ENCODE assay signal across 8 mouse cellular contexts in genomic region chr19:46962171-46962772, GRCm38 (mm10). TPM values are rescaled to one million over a fixed set of nuclear protein-coding genes. Genes with fewer than 3 reads are reported as not detected.
DNase-seq lines count a peak whose midpoint lies in the region; ATAC-seq lines count a peak whose summit lies in the region.

No protein-coding gene starts in this region.

- peak overlapping the region; percentile 95 for H3K27ac ChIP-seq in intestine, embryonic 16.5 days (ENCODE audit: low read length)
- H3K27ac ChIP-seq in limb, embryonic 12.5 days = peak overlapping the region; percentile 96
- peak overlapping the region; percentile 99 for H3K27ac ChIP-seq in midbrain, embryonic 13.5 days

- H3K9ac ChIP-seq in intestine, embryonic 16.5 days (ENCODE audit: low read depth, low read length) = peak overlapping the region; percentile 92
- peak overlapping the region; percentile 86 for H3K9ac ChIP-seq in limb, embryonic 12.5 days (replicated peaks)
- H3K9ac ChIP-seq in midbrain, embryonic 13.5 days (replicated peaks) = peak overlapping the region; percentile 93

- under 1% methylated on average over 53 of the region's 54 CpGs for WGBS in intestine, embryonic 16.5 days
- 1% methylated on average over 31 of the region's 54 CpGs for WGBS in limb, embryonic 12.5 days
- 0% methylated on average over 30 of the region's 54 CpGs for WGBS in midbrain, embryonic 13.5 days

- peak; percentile 57 for ATAC-seq in granulocyte monocyte progenitor cell, adult 5-6 weeks (replicated peaks; ENCODE audit: poor library complexity, severe bottlenecking)
- ATAC-seq in intestine, embryonic 16.5 days = peak; percentile 98
- peak; percentile 88 for ATAC-seq in limb, embryonic 12.5 days (ENCODE audit: insufficient number of reproducible peaks, insufficient read depth, low FRiP score, low TSS enrichment, low read depth)
- ATAC-seq in midbrain, embryonic 13.5 days = peak; percentile 96

- H3K4me1 ChIP-seq in intestine, embryonic 16.5 days (ENCODE audit: control insufficient read depth, insufficient read depth, low read length) = peaks cover 13% of the 10 kb centered on the region
- peaks cover 38% of the 10 kb centered on the region for H3K4me1 ChIP-seq in limb, embryonic 12.5 days (replicated peaks)
- peaks cover 28% of the 10 kb centered on the region for H3K4me1 ChIP-seq in midbrain, embryonic 13.5 days (replicated peaks)

- H3K27me3 ChIP-seq in intestine, embryonic 16.5 days (replicated peaks; ENCODE audit: control insufficient read depth, insufficient read depth, low read length) = no peaks in the 10 kb centered on the region
- no peaks in the 10 kb centered on the region for H3K27me3 ChIP-seq in limb, embryonic 12.5 days
- no peaks in the 10 kb centered on the region for H3K27me3 ChIP-seq in midbrain, embryonic 13.5 days

- no peaks in the 10 kb centered on the region for H3K9me3 ChIP-seq in intestine, embryonic 16.5 days (ENCODE audit: control insufficient read depth, low read length)
- no peaks in the 10 kb centered on the region for H3K9me3 ChIP-seq in limb, embryonic 12.5 days
- no peaks in the 10 kb centered on the region for H3K9me3 ChIP-seq in midbrain, embryonic 13.5 days

- no peaks in the 10 kb centered on the region for H3K36me3 ChIP-seq in intestine, embryonic 16.5 days (ENCODE audit: control insufficient read depth, insufficient read depth, low read length)
- no peaks in the 10 kb centered on the region for H3K36me3 ChIP-seq in limb, embryonic 12.5 days
- H3K36me3 ChIP-seq in midbrain, embryonic 13.5 days = no peaks in the 10 kb centered on the region

- peak; percentile 55 to 60 for DNase-seq in left cerebral cortex, adult 18-20 months (ENCODE audit: low spot score in 2 of 2)
- no peak for DNase-seq in left cerebral cortex, adult 11 months (ENCODE audit: low spot score)
- DNase-seq in embryo, embryonic 11.5 days (ENCODE audit: low read depth, low spot score) = peak; percentile 73
- peak; percentile 82 for DNase-seq in spleen, adult 12 weeks (ENCODE audit: low spot score)

- H3K4me2 ChIP-seq in intestine, embryonic 16.5 days (ENCODE audit: low read depth, low read length) = peak overlapping the region; percentile 70
- peak overlapping the region; percentile 73 for H3K4me2 ChIP-seq in limb, embryonic 12.5 days
- H3K4me2 ChIP-seq in midbrain, embryonic 13.5 days (replicated peaks) = peak overlapping the region; percentile 72

- H3K4me3 ChIP-seq in intestine, embryonic 16.5 days (ENCODE audit: low read length) = peak overlapping the region; percentile 83
- peak overlapping the region; percentile 75 for H3K4me3 ChIP-seq in limb, embryonic 12.5 days (replicated peaks)
- H3K4me3 ChIP-seq in midbrain, embryonic 13.5 days (replicated peaks) = peak overlapping the region; percentile 78

RNA-seq across cellular contexts. Expression of gene Ina, which starts 52.2 kb away (rescaled TPM):
- total RNA-seq in left cerebral cortex, adult 18-20 months (2021) = 100 to 1,000 TPM; 208 to 220 TPM
- total RNA-seq in granulocyte monocyte progenitor cell, adult 5-6 weeks (2014; fragmentation: Nextera tagmentation) = not detected in 2 replicates
- not detected in 2 replicates for total RNA-seq in granulocyte monocyte progenitor cell, adult 5-6 weeks (2017)
- 5.6 and 7.9 TPM in 2 replicates for polyA plus RNA-seq in intestine, embryonic 16.5 days (2015; fragmentation: Nextera tagmentation; extraction: Ambion mirVana)
- 0.40 and 2.2 TPM in 2 replicates for polyA plus RNA-seq in limb, embryonic 12.5 days (2016; fragmentation: Nextera tagmentation; extraction: Ambion mirVana)
- 481 and 511 TPM in 2 replicates for polyA plus RNA-seq in midbrain, embryonic 13.5 days (2015; fragmentation: Nextera tagmentation; extraction: Ambion mirVana)

RNA-seq across cellular contexts. Expression of gene Nt5c2, which starts 52.7 kb away (rescaled TPM):
- total RNA-seq in left cerebral cortex, adult 18-20 months (2021) = 10 to 100 TPM; 78.9 to 82.6 TPM
- total RNA-seq in granulocyte monocyte progenitor cell, adult 5-6 weeks (2014; fragmentation: Nextera tagmentation) = 62.3 and 65.3 TPM in 2 replicates
- total RNA-seq in granulocyte monocyte progenitor cell, adult 5-6 weeks (2017) = 67.6 and 84.5 TPM in 2 replicates
- polyA plus RNA-seq in intestine, embryonic 16.5 days (2015; fragmentation: Nextera tagmentation; extraction: Ambion mirVana) = 37.6 and 45.3 TPM in 2 replicates
- 85.4 and 85.7 TPM in 2 replicates for polyA plus RNA-seq in limb, embryonic 12.5 days (2016; fragmentation: Nextera tagmentation; extraction: Ambion mirVana)
- polyA plus RNA-seq in midbrain, embryonic 13.5 days (2015; fragmentation: Nextera tagmentation; extraction: Ambion mirVana) = 96.0 and 97.2 TPM in 2 replicates

Comparison
In these comparisons a context has a peak if more than half of its experiments do, and no peak if none do; other contexts are left out.
1. RNA of gene Ina, which starts 52.2 kb away (polyA plus RNA-seq): 481 to 511 TPM in midbrain, embryonic 13.5 days; 5.6 to 7.9 TPM in intestine, embryonic 16.5 days and 0.40 to 2.2 TPM in limb, embryonic 12.5 days; every median in the first group is over 10 times any median in the second.
2. Peak in every context shown above with its lines, with median percentiles within 50 percentile points of each other: ATAC-seq, H3K27ac ChIP-seq, H3K4me2 ChIP-seq, H3K4me3 ChIP-seq and H3K9ac ChIP-seq.